Mouse (Mus musculus) megakaryocyte-erythroid progenitor cell, adult 5-6 weeks (primary cell): ENCODE data around the gene Pla2g2f. TPM values are rescaled to one million over a fixed set of nuclear protein-coding genes. Genes with fewer than 3 reads are reported as not detected.
A peak's percentile ranks its signal among the peaks of the same experiment; 100 is the strongest.

Source experiments
- ATAC-seq: replicated peaks from 2 replicates; pipeline ENCODE4 v1.8.0; 2016; ENCODE audit warnings: mild to moderate bottlenecking, inconsistent platforms; ENCODE audit not compliant: severe bottlenecking, poor library complexity, low FRiP score, low TSS enrichment
- total RNA-seq, 2 experiments: library from RNA; stranded (forward) in 1 of 2; stranded (reverse) in 1 of 2; fragments of 200-1000, 215-1000 nt in 1 of 2; fragments of >200 nt in 1 of 2; fragmentation: Nextera tagmentation in 1 of 2; gene quantifications; 2 replicates each; pipeline ENCODE4 v1.2.3; 2014 to 2017

Pla2g2f gene
- total RNA-seq, 2 experiments from 2014 or later, result not detected

DNA sequence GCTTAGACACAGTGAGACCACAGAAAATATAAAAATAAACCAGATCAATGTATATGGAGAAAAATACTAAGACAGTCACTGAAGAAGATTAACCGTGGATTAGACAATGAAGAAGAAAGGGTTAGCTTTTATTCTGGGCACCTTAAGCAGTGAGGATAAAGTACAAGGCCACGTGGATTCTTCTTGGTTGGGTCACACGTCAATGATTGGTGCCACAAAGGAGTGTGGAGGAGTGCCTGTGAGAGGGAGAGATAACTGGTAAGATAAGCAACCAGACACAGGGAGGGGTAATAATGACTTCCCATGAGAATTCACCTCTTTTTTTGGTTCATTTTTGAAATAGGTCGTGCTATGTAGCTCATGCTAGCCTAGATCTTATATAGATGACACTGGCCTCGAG, 15.0 kb upstream of the Pla2g2f start:
- ATAC-seq, result no peak

DNA sequence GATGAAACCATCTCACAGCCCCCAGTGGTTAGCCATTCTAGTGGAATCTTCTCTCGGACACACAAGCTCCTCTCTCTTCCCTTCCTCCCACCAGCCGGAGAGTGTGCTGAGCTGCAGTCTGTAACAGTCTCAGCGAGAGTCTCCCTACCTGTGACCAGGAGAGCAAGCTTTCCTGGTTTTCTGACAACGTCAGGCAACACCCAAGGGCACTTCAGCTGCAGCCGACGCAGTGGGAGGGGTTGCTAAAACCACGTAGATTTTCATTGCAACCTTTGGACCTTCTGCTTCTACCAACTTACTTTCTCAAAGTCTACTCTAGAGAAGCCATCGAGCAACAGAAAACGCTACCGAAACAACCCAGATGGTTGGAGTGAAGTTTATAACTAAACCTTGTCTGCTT, 14.5 kb upstream of the Pla2g2f start:
- no peak for ATAC-seq

DNA sequence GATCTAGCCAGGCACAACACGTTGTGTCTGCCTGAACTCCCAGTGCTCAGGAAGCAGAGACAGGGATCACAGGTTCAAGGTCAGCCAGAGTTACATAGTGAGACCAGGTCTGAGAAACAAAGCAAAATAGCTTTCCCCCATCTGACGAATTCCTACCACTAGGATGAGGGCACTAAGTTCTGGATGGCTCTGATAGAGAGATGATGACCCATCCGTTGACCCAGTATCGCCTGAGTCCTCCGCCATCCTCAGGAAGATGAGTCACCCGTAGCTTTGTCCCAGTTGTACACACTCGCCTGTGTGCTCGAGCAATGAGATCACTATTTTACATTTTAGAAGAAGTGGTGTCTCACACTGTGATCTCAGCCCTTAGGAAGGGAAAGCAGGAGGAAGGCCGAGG, 4.8 kb upstream of the Pla2g2f start:
- ATAC-seq, result no peak

DNA sequence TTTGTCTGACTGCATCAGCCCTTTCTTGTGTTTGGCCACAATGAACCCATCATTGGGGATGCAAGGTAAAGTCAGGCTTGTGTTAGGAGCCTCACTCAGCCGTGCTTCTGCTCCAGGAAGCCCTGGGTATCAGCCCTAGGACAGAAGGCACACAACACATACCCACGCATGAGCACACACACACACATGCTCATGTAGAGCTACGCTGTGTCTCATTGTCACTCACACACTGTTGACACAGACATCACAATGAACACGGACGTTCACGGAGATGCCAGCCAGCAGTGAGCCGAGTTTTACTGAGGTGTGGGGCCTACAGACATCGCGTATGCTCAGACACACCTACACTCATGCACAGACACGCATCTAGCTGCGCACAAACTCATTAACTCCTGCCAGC, 1.4 kb downstream of the Pla2g2f start:
- no peak for ATAC-seq

DNA sequence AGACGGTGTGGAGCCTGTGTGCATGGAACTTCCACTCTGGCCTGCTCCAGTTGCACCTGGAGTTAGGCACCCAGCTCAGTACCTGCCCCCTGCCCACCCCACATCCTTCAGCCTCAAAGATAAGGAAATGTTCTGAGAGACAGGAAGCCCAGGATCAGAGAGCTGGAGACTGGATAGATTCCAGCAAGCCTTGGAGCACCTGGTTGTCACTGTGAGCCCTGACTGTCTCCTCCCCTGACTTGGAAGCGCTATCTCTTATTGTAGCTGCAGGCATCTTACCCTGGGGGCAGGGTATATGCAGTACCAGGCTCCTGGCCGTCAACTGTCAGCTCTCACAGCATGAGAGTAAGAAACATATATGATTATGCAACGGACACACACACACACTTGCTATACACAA, 2.0 kb downstream of the Pla2g2f start:
- ATAC-seq, result no peak

DNA sequence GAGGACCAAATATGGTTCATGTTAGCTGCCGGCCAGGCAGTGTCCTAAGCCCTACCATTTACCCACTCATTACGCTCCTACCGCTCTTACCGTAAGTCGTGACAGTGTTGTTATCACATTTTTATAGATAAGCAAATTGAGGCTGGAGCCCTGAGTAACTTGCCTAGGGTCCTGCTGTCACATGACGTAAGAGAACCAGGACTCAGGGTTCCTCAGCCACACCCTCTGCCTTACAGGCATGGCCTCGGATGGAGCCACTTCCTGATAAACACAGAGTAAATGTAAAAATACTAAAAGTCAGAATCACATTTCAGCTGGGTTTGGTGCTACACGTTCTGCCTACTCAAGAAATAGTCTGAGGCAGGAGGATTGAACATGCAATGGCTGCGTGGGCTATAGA, 3.0 kb downstream of the Pla2g2f start:
- no peak for ATAC-seq

DNA sequence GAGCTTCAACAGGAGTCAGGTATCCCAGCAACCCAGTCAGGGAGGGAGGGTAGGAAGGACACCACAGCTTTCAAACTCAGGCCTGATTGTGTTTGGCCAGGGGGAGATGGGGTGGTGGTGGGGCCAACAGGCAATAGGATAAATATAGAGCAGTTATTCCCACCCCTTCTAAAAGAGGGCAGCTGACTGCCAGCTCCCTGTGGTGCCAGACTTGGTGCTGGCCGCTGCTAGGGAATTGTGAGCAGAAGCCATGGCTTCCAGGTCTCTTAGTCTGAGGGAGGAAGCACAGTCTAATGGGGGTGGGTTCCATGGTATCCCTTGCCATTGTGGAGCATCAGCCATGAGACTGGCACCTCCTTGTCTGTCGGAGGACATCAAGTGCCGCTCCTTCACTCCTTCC, 3.8 kb downstream of the Pla2g2f start:
- ATAC-seq, result no peak

DNA sequence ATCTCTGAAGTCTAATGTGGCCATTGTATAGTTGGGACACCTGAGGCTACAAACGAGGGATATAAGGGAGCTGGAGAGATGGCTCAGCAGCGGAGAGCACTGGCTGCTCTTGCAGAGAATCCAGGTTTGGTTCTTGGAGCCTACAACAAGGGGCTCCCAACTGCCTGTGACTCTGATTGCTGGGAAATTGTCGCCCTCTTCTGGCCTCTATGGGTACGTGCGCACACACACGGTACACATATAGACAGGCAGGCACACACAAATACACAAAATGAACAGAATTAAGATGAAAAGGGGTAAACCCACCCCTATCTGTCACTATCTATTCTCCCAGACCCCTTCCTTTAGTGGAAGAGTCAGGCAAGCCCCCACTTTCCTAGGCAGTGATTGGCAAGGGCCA, 4.8 kb downstream of the Pla2g2f start:
- no peak for ATAC-seq

DNA sequence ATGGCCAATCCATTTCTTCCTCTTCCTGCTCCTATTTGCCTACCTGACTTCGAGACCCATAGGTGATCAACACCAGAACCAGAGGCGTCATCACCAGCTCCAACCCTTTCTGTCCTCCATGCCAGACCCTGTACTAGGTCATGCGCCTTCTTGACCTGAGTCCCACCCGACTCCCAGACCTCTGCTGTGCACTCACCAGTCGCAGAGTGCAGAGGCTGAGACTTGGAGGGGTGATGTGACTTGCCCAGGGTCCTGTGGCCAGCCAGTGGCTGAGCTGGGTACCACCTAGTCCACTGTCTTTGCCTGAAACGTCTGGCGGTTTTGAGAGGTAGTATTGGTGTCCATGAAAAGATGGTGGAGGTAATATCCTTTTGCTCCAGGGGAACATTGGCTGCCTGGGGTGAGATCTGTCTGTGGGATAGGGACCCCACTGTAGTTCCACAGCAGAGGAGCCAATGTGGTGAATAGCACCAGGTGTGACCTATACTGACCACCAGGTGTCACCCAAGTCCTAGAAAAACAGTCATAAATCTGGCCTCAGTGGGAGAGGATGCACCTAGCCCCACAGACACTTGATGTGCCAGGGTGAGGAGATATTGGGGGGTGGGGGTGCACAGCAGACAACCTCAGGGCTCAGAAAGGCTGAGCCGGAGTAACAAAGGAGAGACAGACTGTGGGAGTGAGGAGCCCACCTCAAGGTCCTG, 8.9 kb downstream of the Pla2g2f start:
- ATAC-seq, result 0 out of 2 replicates have a peak, but pooled peaks have one; percentile 50

DNA sequence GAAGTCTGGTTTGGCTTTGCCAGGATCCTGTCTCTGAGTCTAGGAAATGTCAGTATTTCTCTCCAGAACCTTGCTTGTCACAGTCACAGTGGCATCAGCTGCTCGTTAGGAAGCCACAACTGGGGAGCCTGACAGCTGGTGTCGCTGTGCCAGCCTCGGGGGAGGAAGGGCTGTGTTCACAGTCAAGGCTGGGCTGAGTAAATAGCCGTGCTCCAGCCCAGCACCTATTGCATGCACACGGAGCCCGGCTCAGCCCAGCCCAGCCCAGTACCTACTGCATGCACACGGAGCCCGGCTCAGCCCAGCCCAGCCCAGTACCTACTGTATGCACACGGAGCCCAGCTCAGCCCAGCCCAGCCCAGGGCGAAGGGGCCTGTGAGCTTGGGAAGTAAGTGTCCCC, 9.6 kb downstream of the Pla2g2f start:
- ATAC-seq, result no peak

DNA sequence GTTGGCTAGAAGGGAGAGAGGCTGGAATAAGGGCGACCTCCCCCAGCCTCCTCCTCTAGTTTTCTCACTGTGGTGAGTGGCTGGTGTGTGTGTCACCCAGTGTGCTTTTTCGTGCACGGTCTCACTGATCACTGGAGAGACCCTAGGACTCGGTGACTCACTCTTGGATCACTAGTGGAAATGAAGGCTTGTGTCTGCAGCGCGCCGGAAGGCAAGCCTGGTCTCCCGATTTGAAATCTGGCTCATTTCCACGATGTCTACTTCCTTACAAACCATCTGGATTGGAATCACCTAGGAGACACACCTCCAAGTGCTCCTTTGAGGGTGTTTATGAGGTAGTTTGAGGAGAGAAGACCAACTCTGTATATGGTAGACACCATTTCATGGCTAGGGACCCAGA, 10.6 kb downstream of the Pla2g2f start:
- no peak for ATAC-seq

DNA sequence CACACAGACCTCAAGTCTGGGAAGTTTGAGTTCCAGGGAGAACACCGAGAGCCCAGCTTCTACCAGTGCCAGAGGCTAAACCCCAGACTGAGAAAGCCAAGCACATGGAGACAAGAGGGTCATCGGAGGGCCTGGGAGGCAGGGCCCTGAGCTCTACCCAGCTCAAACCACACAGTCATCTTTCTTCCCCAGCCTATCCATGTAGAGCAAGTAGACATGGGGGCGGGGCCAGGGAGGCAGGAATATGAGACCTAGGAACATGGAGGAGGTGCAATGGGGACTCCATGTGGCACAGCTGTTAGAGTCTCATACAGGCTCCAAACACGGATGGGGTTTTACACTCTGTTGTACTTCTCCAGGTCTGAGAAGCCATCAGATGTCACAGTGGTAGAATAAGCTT, 11.5 kb downstream of the Pla2g2f start:
- ATAC-seq, result no peak

DNA sequence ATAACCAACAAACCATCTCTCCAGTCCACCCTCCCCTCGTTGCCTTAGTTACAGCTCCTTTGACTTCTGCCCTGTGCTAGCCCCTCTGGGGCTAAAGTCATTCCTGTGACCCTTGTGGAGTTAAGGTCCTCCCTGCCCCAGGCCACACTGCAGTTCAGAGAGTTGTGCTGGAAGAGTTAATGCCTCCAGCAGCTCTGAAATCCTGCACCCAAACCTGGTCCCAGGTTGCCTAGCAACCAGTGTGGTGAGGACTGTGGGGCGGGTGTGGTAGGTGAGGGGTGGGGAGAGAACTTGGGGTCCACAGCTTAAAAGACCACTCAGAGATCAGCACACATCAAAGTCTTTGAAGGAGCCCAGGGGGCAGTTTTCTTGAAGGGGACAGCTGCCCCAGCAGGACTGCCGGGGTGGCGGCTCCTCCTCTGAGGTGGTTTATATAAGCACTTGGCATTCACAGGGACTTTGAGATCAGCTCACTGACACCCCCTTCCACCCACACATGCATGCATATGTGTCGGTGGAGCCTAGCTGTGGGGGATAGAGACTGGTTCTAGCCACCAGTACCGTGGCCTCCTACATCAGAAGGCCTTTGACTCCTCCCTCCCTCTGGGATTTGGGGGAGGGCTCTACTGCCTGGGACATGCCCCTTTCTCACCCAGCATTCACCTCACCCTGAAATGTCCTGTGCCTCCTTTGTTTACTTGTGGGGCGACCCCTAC, 18.1 kb downstream of the Pla2g2f start:
- ATAC-seq, result no peak

DNA sequence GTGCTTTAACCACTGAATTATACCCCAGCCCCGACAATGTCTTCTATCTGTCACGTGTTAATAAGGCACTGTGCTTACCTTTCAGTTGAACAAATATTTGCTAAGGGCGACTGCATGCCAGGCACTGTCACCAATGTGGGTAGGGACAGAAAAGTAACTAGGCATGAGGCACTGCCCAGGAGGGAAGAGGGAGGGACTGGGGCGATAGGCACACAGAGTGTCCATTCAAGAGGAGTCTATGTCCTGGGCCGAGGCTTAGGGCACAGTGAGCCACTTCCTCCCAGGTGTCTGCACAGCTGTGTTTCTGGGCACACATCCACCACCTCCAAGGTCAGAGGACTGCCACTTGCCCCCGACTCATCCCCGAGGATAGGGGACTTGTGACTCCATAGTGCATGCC, 20.4 kb downstream of the Pla2g2f start, which contains the start of gene Ubxn10:
TSS of gene Ubxn10 (minus strand) at position 137 of the 400 bp plus-strand sequence.
- no peak for ATAC-seq

DNA sequence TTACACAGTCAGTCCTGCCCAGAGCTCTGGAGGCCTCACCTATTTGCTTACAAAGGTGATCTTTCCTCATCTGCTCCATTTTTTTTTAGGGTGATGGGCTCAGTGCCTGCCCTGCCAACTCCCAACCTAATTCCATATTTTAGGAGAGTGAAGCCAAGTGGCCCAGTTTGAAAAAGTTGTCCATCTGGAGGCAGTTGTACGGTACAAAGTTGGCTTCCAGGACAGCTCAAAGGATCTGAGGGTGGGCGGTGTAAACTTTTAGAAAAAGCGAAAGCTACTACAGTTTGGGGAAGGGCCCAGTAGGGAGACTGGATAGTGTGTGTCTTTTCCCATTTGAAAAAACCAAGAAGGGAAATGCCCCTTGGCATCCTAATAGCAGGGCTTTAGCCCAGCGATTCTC, 22.6 kb downstream of the Pla2g2f start:
- no peak for ATAC-seq

DNA sequence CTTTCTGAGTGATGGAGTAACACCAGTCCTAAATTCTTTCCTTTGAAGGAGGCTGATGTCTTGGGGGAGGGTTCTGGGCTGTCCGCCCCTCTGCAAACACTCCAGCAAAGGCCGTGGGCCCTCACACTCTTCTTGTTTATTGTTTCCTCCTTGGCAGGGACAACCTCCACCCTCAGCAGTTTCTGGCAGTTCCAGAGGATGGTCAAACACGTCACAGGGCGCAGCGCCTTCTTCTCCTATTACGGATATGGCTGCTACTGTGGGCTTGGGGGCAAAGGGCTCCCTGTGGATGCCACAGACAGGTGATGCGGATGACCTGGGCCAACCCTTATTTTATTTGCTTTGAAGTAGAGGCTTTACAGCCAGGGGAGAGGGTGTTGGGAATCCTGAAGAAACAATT, 23.3 kb downstream of the Pla2g2f start:
- ATAC-seq, result no peak

DNA sequence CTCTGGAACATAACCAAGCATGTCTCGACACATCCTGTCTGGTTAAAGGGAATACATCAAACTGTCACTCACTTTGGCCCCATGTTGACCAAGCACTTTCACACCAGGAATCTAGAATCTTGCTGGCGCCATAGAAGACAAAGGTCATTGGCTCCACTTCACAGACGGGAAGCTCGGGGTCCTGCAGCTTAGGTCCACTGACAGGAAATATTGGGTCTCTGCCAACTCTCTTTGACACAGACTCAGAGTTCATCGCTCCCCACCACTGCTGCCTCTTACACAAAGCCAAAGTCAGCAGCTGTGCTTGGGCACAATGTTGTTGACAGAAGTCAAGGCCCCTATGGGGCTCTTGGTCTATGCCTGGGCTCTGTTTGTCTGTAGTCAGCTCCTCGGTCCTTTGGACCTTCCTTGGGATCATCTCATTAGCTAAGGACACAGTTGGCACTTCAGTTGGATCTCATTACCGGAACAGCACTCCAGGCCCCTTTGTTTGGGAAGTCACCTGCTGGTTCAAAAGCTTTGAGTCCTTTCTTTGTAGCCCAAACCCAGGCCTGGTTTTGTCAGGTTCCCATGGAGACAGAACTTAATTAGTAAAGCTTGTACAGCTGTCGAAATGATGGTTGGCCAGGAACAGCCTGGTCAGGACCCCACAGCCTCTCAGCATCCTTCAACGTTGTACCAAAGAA, 28.3 kb downstream of the Pla2g2f start:
- no peak for ATAC-seq

DNA sequence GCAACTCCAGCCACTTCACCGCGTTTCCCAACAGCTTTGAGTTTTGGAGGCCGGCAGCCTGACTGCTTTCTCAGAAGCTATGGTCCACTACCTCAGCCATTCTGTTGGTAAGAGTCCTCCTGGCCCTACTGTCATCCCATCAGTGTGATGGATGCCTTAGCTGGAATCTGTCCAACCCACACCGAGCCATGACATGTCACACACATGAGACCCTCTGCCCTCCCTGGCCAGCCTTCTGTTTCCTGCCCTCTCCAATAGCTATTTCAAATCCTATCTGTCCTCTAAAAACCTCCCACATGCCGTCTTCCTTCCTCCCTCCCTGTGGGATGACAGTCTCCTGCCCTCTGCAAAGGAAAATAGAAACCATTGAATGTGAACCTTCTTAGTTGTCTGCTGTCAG, 31.7 kb downstream of the Pla2g2f start:
- no peak for ATAC-seq

DNA sequence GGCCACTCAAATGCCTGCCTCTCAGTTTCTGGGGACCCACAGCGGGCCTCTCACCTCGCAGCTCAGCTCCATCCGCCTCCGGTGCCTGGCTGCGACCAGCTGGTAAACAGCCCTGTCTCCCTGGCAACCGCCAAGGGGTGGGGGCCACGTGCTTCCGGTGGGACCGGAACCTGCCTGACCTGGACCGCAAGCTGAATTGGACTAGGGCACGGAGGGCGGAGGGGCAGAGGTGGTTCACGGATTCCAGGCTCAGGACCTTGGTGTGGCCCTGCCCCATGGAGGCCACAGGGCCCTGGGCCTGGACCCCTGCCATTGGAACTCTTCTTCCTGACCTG, 32.3 kb downstream of the Pla2g2f start:
- no peak for ATAC-seq

DNA sequence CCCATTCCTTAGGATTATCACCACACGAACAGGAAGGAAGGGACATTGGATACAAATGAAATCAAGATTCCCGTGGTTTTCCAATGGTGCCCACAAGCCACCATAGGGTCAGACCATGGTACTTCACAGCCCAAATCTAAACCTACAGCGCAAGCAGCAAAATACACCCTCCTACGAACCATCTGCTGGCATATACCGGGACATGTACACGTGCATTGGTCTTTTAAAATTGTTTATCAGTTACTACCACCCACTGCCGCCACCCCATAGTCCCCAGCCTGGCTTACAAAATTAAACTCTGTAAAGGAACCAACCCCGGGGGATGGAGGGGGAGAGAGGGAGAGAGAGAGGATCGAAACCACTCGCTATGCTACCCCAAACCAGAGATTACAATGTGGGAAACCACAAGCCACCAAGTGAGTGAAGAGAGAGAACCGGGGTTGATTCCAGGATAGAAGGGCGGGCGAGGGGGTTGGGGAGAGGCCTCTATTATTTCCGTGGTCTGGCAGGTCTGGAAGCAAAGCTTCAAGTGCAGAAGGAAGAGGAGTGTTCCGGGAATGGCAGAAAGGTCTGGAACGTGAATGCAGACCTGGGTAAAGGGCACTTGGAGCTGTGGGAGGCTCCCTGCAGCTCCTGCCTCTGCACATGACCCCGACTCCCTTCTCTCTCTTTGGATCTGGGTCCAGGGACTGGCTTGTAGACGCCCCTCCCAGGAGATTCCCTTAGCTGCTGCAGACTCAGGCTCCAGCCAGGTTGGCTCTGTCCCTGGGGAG, 32.9 kb downstream of the Pla2g2f start, which contains the start of gene Pla2g2c:
TSS of gene Pla2g2c (plus strand) at position 439 of the 773 bp plus-strand sequence.
- no peak for ATAC-seq
